Mouse (Mus musculus) forebrain, embryonic 13.5 days (tissue): ENCODE measurements around the gene Akap12. TPM values are rescaled to one million over a fixed set of nuclear protein-coding genes. Genes with fewer than 3 reads are reported as not detected.

Source experiments
- ATAC-seq: fragments of 200-750 bp; cut with Nextera tagmentation; 2 replicates; pipeline ENCODE4 v1.8.0; 2017
- H3K27ac ChIP-seq: fragments of 300-500 bp; sonication (generic); 2 replicates; pipeline ENCODE4 v1.5.1; 2015; ENCODE audit warnings: inconsistent platforms, mild to moderate bottlenecking, moderate library complexity
- H3K27me3 ChIP-seq: fragments of 300-500 bp; sonication (generic); 2 replicates; pipeline ENCODE4 v1.6.1; 2015; ENCODE audit warnings: mild to moderate bottlenecking, inconsistent platforms
- H3K36me3 ChIP-seq: fragments of 300-500 bp; sonication (generic); 2 replicates; pipeline ENCODE4 v1.6.1; 2015; ENCODE audit warnings: mild to moderate bottlenecking, inconsistent platforms; ENCODE audit not compliant: poor library complexity, severe bottlenecking
- H3K4me1 ChIP-seq: fragments of 300-500 bp; sonication (generic); 2 replicates; pipeline ENCODE4 v1.6.1; 2015; ENCODE audit warnings: inconsistent platforms
- H3K4me2 ChIP-seq: fragments of 300-500 bp; sonication (generic); 2 replicates; pipeline ENCODE4 v1.6.1; 2015; ENCODE audit warnings: inconsistent platforms, mild to moderate bottlenecking, moderate library complexity
- H3K4me3 ChIP-seq: fragments of 300-500 bp; sonication (generic); 2 replicates; pipeline ENCODE4 v1.5.1; 2015; ENCODE audit warnings: mild to moderate bottlenecking, inconsistent platforms
- H3K9ac ChIP-seq: fragments of 300-500 bp; sonication (generic); 2 replicates; pipeline ENCODE4 v1.6.1; 2015; ENCODE audit warnings: mild to moderate bottlenecking, inconsistent platforms
- H3K9me3 ChIP-seq: fragments of 300-500 bp; sonication (generic); replicated peaks from 2 replicates; pipeline ENCODE4 v1.6.1; 2016; ENCODE audit warnings: inconsistent platforms
- WGBS: fragments of 180-500 bp; shearing (Covaris S2); methylation state at CpG from one replicate; pipeline ENCODE4 v1.1.7; 2015; 5-methylcytosine and 5-hydroxymethylcytosine counted together
- polyA plus RNA-seq: library from polyadenylated mRNA; unstranded; fragments of >200 nt; fragmentation: Nextera tagmentation; extraction: Ambion mirVana; gene quantifications from 2 replicates; pipeline ENCODE4 v1.2.1, GENCODE M21; 2015

Akap12 gene
- polyA plus RNA-seq, 1 experiment from 2014 or later = 16.3 TPM

- WGBS = 39% methylated on average over 3 of the region's 3 CpGs
- ATAC-seq = no peak
- H3K36me3 ChIP-seq = no peaks in the 10 kb centered on the region
These were observed 23.5 kb downstream of the Akap12 start for GRCm38 (mm10) chr10:4289636-4290035.

GRCm38 (mm10) chr10:4290145-4290544 lies 24.0 kb downstream of the Akap12 start:
- Histone ChIP-seq H3K4me3 (no peak overlapping the region), H3K9ac (no peak overlapping the region), H3K9me3 (no peaks in the 10 kb centered on the region), H3K36me3 (no peaks in the 10 kb centered on the region), H3K27me3 (no peaks in the 10 kb centered on the region), H3K4me1 (no peaks in the 10 kb centered on the region), H3K27ac (no peak overlapping the region), H3K4me2 (no peak overlapping the region)
- WGBS = 60% methylated on average over 3 of the region's 3 CpGs
- no peak for ATAC-seq

More at GRCm38 (mm10) chr10:4289636-4290035, 23.5 kb downstream of the Akap12 start:
- no peaks in the 10 kb centered on the region for H3K4me1 ChIP-seq
- no peaks in the 10 kb centered on the region for H3K27me3 ChIP-seq
- H3K27ac ChIP-seq = no peak overlapping the region
- H3K4me2 ChIP-seq = no peak overlapping the region
- H3K4me3 ChIP-seq = no peak overlapping the region
- H3K9me3 ChIP-seq = no peaks in the 10 kb centered on the region
- no peak overlapping the region for H3K9ac ChIP-seq

- no peak overlapping the region for H3K27ac ChIP-seq
- no peak overlapping the region for H3K4me2 ChIP-seq
- H3K4me1 ChIP-seq = no peaks in the 10 kb centered on the region
- no peak overlapping the region for H3K4me3 ChIP-seq
- no peaks in the 10 kb centered on the region for H3K9me3 ChIP-seq
- 92% methylated on average over 6 of the region's 6 CpGs for WGBS
- no peak overlapping the region for H3K9ac ChIP-seq
- no peaks in the 10 kb centered on the region for H3K36me3 ChIP-seq
- H3K27me3 ChIP-seq = no peaks in the 10 kb centered on the region
- no peak for ATAC-seq
These were observed 24.4 kb downstream of the Akap12 start for GRCm38 (mm10) chr10:4290561-4290960.

- H3K4me1 ChIP-seq = no peaks in the 10 kb centered on the region
- ATAC-seq = no peak
- no peak overlapping the region for H3K9ac ChIP-seq
- H3K4me3 ChIP-seq = no peak overlapping the region
- WGBS = 90% methylated on average over 4 of the region's 4 CpGs
- H3K9me3 ChIP-seq = no peaks in the 10 kb centered on the region
- no peaks in the 10 kb centered on the region for H3K27me3 ChIP-seq
- H3K4me2 ChIP-seq = no peak overlapping the region
- no peaks in the 10 kb centered on the region for H3K36me3 ChIP-seq
- H3K27ac ChIP-seq = no peak overlapping the region
These were observed 27.2 kb downstream of the Akap12 start for GRCm38 (mm10) chr10:4293418-4293817.

GRCm38 (mm10) chr10:4303558-4303957 lies 37.4 kb downstream of the Akap12 start:
- no peak overlapping the region for H3K9ac ChIP-seq
- H3K27ac ChIP-seq = no peak overlapping the region
- no peak for ATAC-seq
- H3K36me3 ChIP-seq = no peaks in the 10 kb centered on the region
- 0 out of 2 replicates have a peak, but pooled peaks cover 2% of the 10 kb centered on the region for H3K27me3 ChIP-seq
- no peak overlapping the region for H3K4me3 ChIP-seq
- 79% methylated on average over 5 of the region's 5 CpGs for WGBS
- no peaks in the 10 kb centered on the region for H3K9me3 ChIP-seq
- H3K4me2 ChIP-seq = no peak overlapping the region
- 0 out of 2 replicates have a peak, but pooled peaks cover 5% of the 10 kb centered on the region for H3K4me1 ChIP-seq

GRCm38 (mm10) chr10:4323885-4324284 lies 57.7 kb downstream of the Akap12 start:
- Histone ChIP-seq H3K4me3 (no peak overlapping the region), H3K27ac (no peak overlapping the region), H3K9me3 (no peaks in the 10 kb centered on the region; the same call in 1 of the 2 replicates), H3K4me2 (no peak overlapping the region), H3K36me3 (no peaks in the 10 kb centered on the region), H3K4me1 (no peaks in the 10 kb centered on the region), H3K27me3 (no peaks in the 10 kb centered on the region), H3K9ac (no peak overlapping the region)
- 86% methylated on average over 8 of the region's 8 CpGs for WGBS
- no peak for ATAC-seq

GRCm38 (mm10) chr10:4325562-4325961 lies 59.4 kb downstream of the Akap12 start:
- Histone ChIP-seq H3K36me3 (no peaks in the 10 kb centered on the region), H3K9ac (no peak overlapping the region), H3K9me3 (no peaks in the 10 kb centered on the region; the same call in 1 of the 2 replicates), H3K4me3 (no peak overlapping the region), H3K4me1 (no peaks in the 10 kb centered on the region), H3K27me3 (no peaks in the 10 kb centered on the region), H3K4me2 (no peak overlapping the region), H3K27ac (no peak overlapping the region)
- 77% methylated on average over 5 of the region's 5 CpGs for WGBS
- no peak for ATAC-seq

GRCm38 (mm10) chr10:4327716-4328115 lies 61.5 kb downstream of the Akap12 start:
- Histone ChIP-seq H3K27me3 (no peaks in the 10 kb centered on the region), H3K36me3 (no peaks in the 10 kb centered on the region), H3K27ac (no peak overlapping the region), H3K4me2 (no peak overlapping the region), H3K9me3 (no peaks in the 10 kb centered on the region; the same call in 1 of the 2 replicates), H3K9ac (no peak overlapping the region), H3K4me1 (no peaks in the 10 kb centered on the region), H3K4me3 (no peak overlapping the region)
- WGBS = 24% methylated on average over 1 of the region's 1 CpGs
- ATAC-seq = no peak

GRCm38 (mm10) chr10:4332228-4332979 lies 66.2 kb downstream of the Akap12 start:
- ATAC-seq = no peak
- WGBS = 76% methylated on average over 7 of the region's 7 CpGs
- Histone ChIP-seq H3K4me3 (no peak overlapping the region), H3K9me3 (no peaks in the 10 kb centered on the region), H3K4me2 (no peak overlapping the region), H3K4me1 (peaks cover 17% of the 10 kb centered on the region), H3K27ac (no peak overlapping the region), H3K9ac (no peak overlapping the region), H3K36me3 (no peaks in the 10 kb centered on the region), H3K27me3 (peaks cover 11% of the 10 kb centered on the region; the same call in 1 of the 2 replicates)

GRCm38 (mm10) chr10:4333319-4333718 lies 67.1 kb downstream of the Akap12 start:
- 0 out of 2 replicates have a peak, but pooled peaks have one; percentile 34 for ATAC-seq
- no peak overlapping the region for H3K27ac ChIP-seq

GRCm38 (mm10) chr10:4334039-4334683 lies 68.0 kb downstream of the Akap12 start:
- H3K36me3 ChIP-seq = no peaks in the 10 kb centered on the region
- peaks cover 17% of the 10 kb centered on the region for H3K4me1 ChIP-seq
- peak overlapping the region; percentile 29 for H3K4me3 ChIP-seq
- peak overlapping the region; percentile 43; the same call in 1 of the 2 replicates for H3K9ac ChIP-seq
- 8% methylated on average over 27 of the region's 27 CpGs for WGBS
- H3K27ac ChIP-seq = no peak overlapping the region
- peaks cover 11% of the 10 kb centered on the region; the same call in 1 of the 2 replicates for H3K27me3 ChIP-seq
- peak overlapping the region; percentile 63 for H3K4me2 ChIP-seq
- no peaks in the 10 kb centered on the region for H3K9me3 ChIP-seq
- peak; percentile 88 for ATAC-seq

More at GRCm38 (mm10) chr10:4333319-4333718, 67.1 kb downstream of the Akap12 start:
- Histone ChIP-seq H3K4me3 (no peak overlapping the region), H3K4me2 (peak overlapping the region; percentile 63), H3K9ac (no peak overlapping the region), H3K4me1 (peaks cover 17% of the 10 kb centered on the region), H3K27me3 (peaks cover 11% of the 10 kb centered on the region; the same call in 1 of the 2 replicates), H3K9me3 (no peaks in the 10 kb centered on the region), H3K36me3 (no peaks in the 10 kb centered on the region)
- WGBS = 5% methylated on average over 8 of the region's 8 CpGs

- H3K9me3 ChIP-seq = no peaks in the 10 kb centered on the region
- WGBS = 57% methylated on average over 15 of the region's 15 CpGs
- no peak overlapping the region for H3K27ac ChIP-seq
- H3K36me3 ChIP-seq = no peaks in the 10 kb centered on the region
- H3K4me2 ChIP-seq = no peak overlapping the region
- no peak overlapping the region for H3K4me3 ChIP-seq
- ATAC-seq = no peak
- H3K4me1 ChIP-seq = peaks cover 9% of the 10 kb centered on the region
- peaks cover 11% of the 10 kb centered on the region; the same call in 1 of the 2 replicates for H3K27me3 ChIP-seq
- no peak overlapping the region for H3K9ac ChIP-seq
These were observed 72.8 kb downstream of the Akap12 start for GRCm38 (mm10) chr10:4338863-4339461.
